ENCODE assay signal across 2 mouse cellular contexts in the genomic region with DNA sequence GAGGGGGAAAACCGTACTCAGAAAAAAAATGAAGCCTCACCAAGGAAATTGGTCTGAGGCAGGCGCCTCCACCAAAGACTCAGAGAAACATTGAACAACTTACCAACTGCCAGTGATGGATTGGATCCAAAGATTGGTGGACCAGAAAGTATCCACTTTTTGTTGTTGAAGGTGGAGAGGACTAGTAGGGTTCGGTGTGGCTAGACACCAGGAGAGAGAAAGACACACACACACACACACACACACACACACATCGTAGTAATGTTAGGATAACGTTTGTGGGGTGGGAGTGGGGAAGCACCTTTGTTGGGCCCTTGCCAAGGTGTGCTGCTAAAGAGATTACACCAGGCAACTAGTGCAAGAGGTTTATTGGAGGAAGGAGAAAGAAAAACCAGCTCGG.
TF ChIP-seq lines count a peak whose summit lies in the region.

No protein-coding gene starts in this region.

TF ChIP-seq in CH12.LX, 34 proteins besides CTCF, POLR2A, EP300 and RAD21:
- TF ChIP-seq E2F4 (IDR thresholded peaks at IDR 0.05; ENCODE audit: insufficient replicate concordance, low read depth, low read length): no peak
- no peak for TF ChIP-seq ZMIZ1 (IDR thresholded peaks at IDR 0.05; ENCODE audit: low read depth, low read length)
- no peak for TF ChIP-seq MAX (IDR thresholded peaks at IDR 0.05; ENCODE audit: low read length)
- TF ChIP-seq ELF1 (IDR thresholded peaks at IDR 0.05; ENCODE audit: low read depth, low read length): no peak
- no peak for TF ChIP-seq JUN (IDR thresholded peaks at IDR 0.05; ENCODE audit: insufficient read depth, low read depth, low read length)
- no peak for TF ChIP-seq MXI1 (IDR thresholded peaks at IDR 0.05; ENCODE audit: low read depth, low read length)
- TF ChIP-seq UBTF (IDR thresholded peaks at IDR 0.05; ENCODE audit: low read depth, low read length): no peak
- TF ChIP-seq CHD2 (IDR thresholded peaks at IDR 0.05; ENCODE audit: low read length): no peak
- TF ChIP-seq USF1 (IDR thresholded peaks at IDR 0.05; ENCODE audit: low read depth, low read length): no peak
- no peak for TF ChIP-seq PAX5 (IDR thresholded peaks at IDR 0.05; ENCODE audit: low read length)
- TF ChIP-seq ETS1 (conservative IDR thresholded peaks at IDR 0.05; ENCODE audit: low read depth, low read length): no peak
- TF ChIP-seq MEF2A (IDR thresholded peaks at IDR 0.05; ENCODE audit: borderline replicate concordance, low read depth, low read length): no peak
- TF ChIP-seq NELFE (IDR thresholded peaks at IDR 0.05; ENCODE audit: low read depth, low read length): no peak
- no peak for TF ChIP-seq RCOR1 (conservative IDR thresholded peaks at IDR 0.05; ENCODE audit: low read depth, low read length)
- TF ChIP-seq IRF4 (IDR thresholded peaks at IDR 0.05; ENCODE audit: low read depth, low read length): no peak

TF ChIP-seq in MEL, 35 proteins besides CTCF, POLR2A, EP300 and RAD21:
- TF ChIP-seq TCF12 (IDR thresholded peaks at IDR 0.05; ENCODE audit: low read depth, low read length) (peak; percentile 62; the same call in 1 of the 2 replicates), MEF2A (IDR thresholded peaks at IDR 0.05; ENCODE audit: extremely low read depth, insufficient replicate concordance, low read depth, low read length, poor library complexity, severe bottlenecking) (no peak), NELFE (IDR thresholded peaks at IDR 0.05; ENCODE audit: low read depth, low read length) (no peak), SIN3A (IDR thresholded peaks at IDR 0.05; ENCODE audit: low read length) (0 out of 2 replicates have a peak, but pooled peaks have one; percentile 19), ZMIZ1 (IDR thresholded peaks at IDR 0.05; ENCODE audit: low read depth, low read length) (no peak), MAZ (IDR thresholded peaks at IDR 0.05; ENCODE audit: low read depth, low read length) (no peak), USF1 (IDR thresholded peaks at IDR 0.05; ENCODE audit: low read depth, low read length) (no peak), BHLHE40 (IDR thresholded peaks at IDR 0.05; ENCODE audit: borderline replicate concordance, low read depth, low read length) (no peak), ETS1 (IDR thresholded peaks at IDR 0.05; ENCODE audit: low read depth, low read length) (peak; percentile 18; the same call in 1 of the 2 replicates), POLR2AphosphoS2 (IDR thresholded peaks at IDR 0.05; ENCODE audit: low read length) (no peak), UBTF (IDR thresholded peaks at IDR 0.05; ENCODE audit: borderline replicate concordance, insufficient read depth, low read depth, low read length) (no peak), GATA1 (IDR thresholded peaks at IDR 0.05; ENCODE audit: low read depth, low read length) (no peak)
